Mouse (Mus musculus): ENCODE data around the gene Vmac. TPM values are rescaled to one million over a fixed set of nuclear protein-coding genes. Genes with fewer than 3 reads are reported as not detected.
A peak's percentile ranks its signal among the peaks of the same experiment; 100 is the strongest.

Gene Vmac
- total RNA-seq, 2 experiments from 2014 or later, result 9.7 to 12.5 TPM

GRCm38 (mm10) chr17:56688045-56688444 is 29.8 kb downstream of the Vmac start:
- DNase-seq (ENCODE audit: low spot score in 2 of 2), result no peak

- DNase-seq (ENCODE audit: low spot score in 2 of 2), result no peak
These were observed 31.0 kb downstream of the Vmac start for GRCm38 (mm10) chr17:56686801-56687200.

GRCm38 (mm10) chr17:56684649-56685048 is 33.2 kb downstream of the Vmac start:
- DNase-seq (ENCODE audit: low spot score in 2 of 2), result no peak

- no peak for DNase-seq (ENCODE audit: low spot score in 2 of 2)
These were observed 34.2 kb downstream of the Vmac start for GRCm38 (mm10) chr17:56683546-56684140.

GRCm38 (mm10) chr17:56682880-56683279 is 34.9 kb downstream of the Vmac start:
- DNase-seq (ENCODE audit: low spot score in 2 of 2), result no peak

GRCm38 (mm10) chr17:56681791-56682190 is 36.0 kb downstream of the Vmac start:
- no peak for DNase-seq (ENCODE audit: low spot score in 2 of 2)

GRCm38 (mm10) chr17:56673647-56674416 is 44.0 kb downstream of the Vmac start:
- DNase-seq (ENCODE audit: low spot score in 2 of 2), result peak in 1 of 2 experiments; percentile 58

- DNase-seq (ENCODE audit: low spot score in 2 of 2), result peak; percentile 99
These were observed 44.7 kb downstream of the Vmac start, which contains the start of gene Ranbp3 for GRCm38 (mm10) chr17:56672941-56673646. Gene Ranbp3 (plus strand): TSS chr17:56673294.

GRCm38 (mm10) chr17:56669766-56670165 is 48.1 kb downstream of the Vmac start:
- DNase-seq (ENCODE audit: low spot score in 2 of 2), result no peak

GRCm38 (mm10) chr17:56668384-56669144 is 49.3 kb downstream of the Vmac start:
- DNase-seq (ENCODE audit: low spot score in 2 of 2), result peak; percentile 87 to 93

- DNase-seq (ENCODE audit: low spot score in 2 of 2), result no peak
These were observed 50.2 kb downstream of the Vmac start for GRCm38 (mm10) chr17:56667591-56667990.

- DNase-seq (ENCODE audit: low spot score in 2 of 2), result no peak
These were observed 51.4 kb downstream of the Vmac start for GRCm38 (mm10) chr17:56666384-56666783.

- peak in 1 of 2 experiments; percentile 7 for DNase-seq (ENCODE audit: low spot score in 2 of 2)
These were observed 53.5 kb downstream of the Vmac start for GRCm38 (mm10) chr17:56664333-56664732.

Other genes starting within 250 kb of the Vmac start
- gene Ptprs, start 241.5 kb downstream of the Vmac start, total RNA-seq (2021), result 100 to 1,000 TPM; 817 to 911 TPM
- not detected for gene Znrf4, start 205.6 kb downstream of the Vmac start, total RNA-seq (2021)
- gene Gm20219, start 163.6 kb downstream of the Vmac start, total RNA-seq (2021), result 1 to 10 TPM; 1.5 to 1.7 TPM
- gene Safb2, start 133.4 kb downstream of the Vmac start, total RNA-seq (2021), result 100 to 1,000 TPM; 122 to 141 TPM
- gene Safb, start 133.2 kb downstream of the Vmac start, total RNA-seq (2021), result 100 to 1,000 TPM; 147 to 185 TPM
- gene 2410015M20Rik, start 108.3 kb downstream of the Vmac start, total RNA-seq (2021), result 100 to 1,000 TPM; 137 to 175 TPM
- 100 to 1,000 TPM; 454 to 456 TPM for gene Rpl36, start 104.6 kb downstream of the Vmac start, total RNA-seq (2021)
- 10 to 100 TPM; 63.8 to 71.7 TPM for gene Lonp1, start 91.1 kb downstream of the Vmac start, total RNA-seq (2021)
- 1 to 10 TPM in 1 of 2 experiments, under 1 TPM in 1; 0.87 to 1.3 TPM for gene Catsperd, start 89.9 kb downstream of the Vmac start, total RNA-seq (2021)
- 10 to 100 TPM; 84.9 to 91.7 TPM for gene Ranbp3, start 44.7 kb downstream of the Vmac start, total RNA-seq (2021)
- 100 to 1,000 TPM; 262 to 265 TPM for gene Ndufa11, start 255 bp downstream of the Vmac start, total RNA-seq (2021)
- 1 to 10 TPM; 1.6 to 2.3 TPM for gene Nrtn, start 39.5 kb upstream of the Vmac start, total RNA-seq (2021)
- gene Dus3l, start 46.7 kb upstream of the Vmac start, total RNA-seq (2021), result 10 to 100 TPM; 66.7 to 72.0 TPM
- gene Prr22, start 52.2 kb upstream of the Vmac start, total RNA-seq (2021), result under 1 TPM; 0.27 to 0.71 TPM
- 1 to 10 TPM; 4.1 to 4.4 TPM for gene Rfx2, start 113.0 kb upstream of the Vmac start, total RNA-seq (2021)
- not detected for gene Acsbg2, start 156.4 kb upstream of the Vmac start, total RNA-seq (2021)
- under 1 TPM; 0.11 to 0.39 TPM for gene 1700061G19Rik, start 157.5 kb upstream of the Vmac start, total RNA-seq (2021)
- gene Mllt1, start 217.4 kb upstream of the Vmac start, total RNA-seq (2021), result 10 to 100 TPM; 68.7 to 72.0 TPM

Data from layer of hippocampus, postnatal 10 days (tissue).